In the genomic region with DNA sequence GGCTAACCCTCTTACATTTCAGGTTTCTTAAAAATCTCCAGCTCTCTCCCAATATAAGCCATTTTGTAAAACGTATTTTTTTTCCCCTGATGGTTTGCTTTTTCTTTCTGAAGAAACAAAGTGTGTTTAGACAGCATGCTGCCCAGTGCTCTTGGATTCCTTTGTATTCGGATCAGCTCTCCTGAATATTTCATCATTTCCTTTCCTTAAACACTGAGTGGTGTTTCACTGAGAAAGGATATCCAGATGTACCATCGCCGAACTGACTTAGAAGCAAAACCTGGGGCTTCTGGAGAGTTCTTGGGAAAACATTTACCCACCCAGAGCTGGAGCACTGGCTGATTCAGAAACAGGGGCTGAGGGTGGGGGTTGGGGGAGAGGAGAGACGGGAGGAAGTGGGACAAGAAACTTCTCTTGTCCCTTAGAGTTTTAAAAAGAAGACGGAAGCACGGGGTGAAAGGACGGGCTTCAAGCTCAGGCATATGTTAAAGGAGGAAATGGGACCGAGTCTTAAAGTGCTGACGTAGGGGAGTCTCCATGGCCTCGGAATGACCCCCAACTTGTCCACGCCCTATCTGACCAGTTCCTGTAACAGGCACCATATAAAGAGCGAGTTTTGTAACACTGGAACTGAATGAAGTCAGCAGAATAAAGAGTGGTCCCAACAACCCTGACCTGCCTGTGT, we compare ENCODE assay signal across 9 mouse cellular contexts.
DNase-seq lines count a peak whose midpoint lies in the region; ATAC-seq and TF ChIP-seq lines count a peak whose summit lies in the region.
"Had no signal": no experiment of that assay in that cellular context is flagged by ENCODE, and none has a peak within 500 bp of the region (broad histone marks: within the 10 kb centered on the region; RNA-seq: fewer than 3 reads in every experiment).

No protein-coding gene starts in this region.

- no peaks in the 10 kb centered on the region for H3K9me3 ChIP-seq in hindbrain, postnatal 0 days (ENCODE audit: low read length)
- H3K9me3 ChIP-seq in hindbrain, embryonic 16.5 days (ENCODE audit: control insufficient read depth, low read length), result no peaks in the 10 kb centered on the region
- no peaks in the 10 kb centered on the region for H3K9me3 ChIP-seq in lung, embryonic 15.5 days
- H3K9me3 ChIP-seq: megakaryocyte, embryonic 14.5 days had no signal

- intact Hi-C loops in heart, postnatal 14 days (cut with DNase I), result loop anchor here (5.0 kb wide), 1 partner anchor 51 kb away; no protein-coding TSS in a partner anchor

- no peak overlapping the region for H3K4me3 ChIP-seq in hindbrain, postnatal 0 days (ENCODE audit: low read length)
- no peak overlapping the region for H3K4me3 ChIP-seq in hindbrain, embryonic 16.5 days (ENCODE audit: low read length)
- H3K4me3 ChIP-seq in lung, embryonic 15.5 days, result no peak overlapping the region

- no peak for DNase-seq in hindbrain, postnatal 0 days (ENCODE audit: low spot score)
- DNase-seq in adrenal gland, postnatal 36 days, result peak; percentile 25 to 32
- peak; percentile 25 to 48 for DNase-seq in heart, postnatal 14 days
- no peak for DNase-seq in embryo, embryonic 10 days (ENCODE audit: low spot score)

- no peak for ATAC-seq in hindbrain, postnatal 0 days
- ATAC-seq in hindbrain, embryonic 16.5 days, result no peak
- ATAC-seq in lung, embryonic 15.5 days (ENCODE audit: borderline replicate concordance, extremely low read depth, low FRiP score, low TSS enrichment), result peak; percentile 24; the same call in 1 of the 2 replicates
- no peak for ATAC-seq in CD4-positive, CD25-positive, alpha-beta regulatory T cell, adult 4 months
- no peak for ATAC-seq in inflammation-experienced regulatory T-cells, adult 6 months

- 66% methylated on average over 13 of the region's 13 CpGs for WGBS in hindbrain, postnatal 0 days
- WGBS in hindbrain, embryonic 16.5 days, result 60% methylated on average over 13 of the region's 13 CpGs
- 14% methylated on average over 13 of the region's 13 CpGs for WGBS in lung, embryonic 15.5 days

- H3K4me1 ChIP-seq in hindbrain, postnatal 0 days (ENCODE audit: insufficient read depth, low read length), result peaks cover 9% of the 10 kb centered on the region; the same call in 1 of the 2 replicates
- peaks cover 12% of the 10 kb centered on the region for H3K4me1 ChIP-seq in hindbrain, embryonic 16.5 days (ENCODE audit: control insufficient read depth, insufficient read depth, low read depth, low read length)
- H3K4me1 ChIP-seq in lung, embryonic 15.5 days, result peaks cover 75% of the 10 kb centered on the region

- H3K36me3 ChIP-seq in hindbrain, postnatal 0 days (ENCODE audit: insufficient read depth, low read length), result no peaks in the 10 kb centered on the region
- H3K36me3 ChIP-seq in hindbrain, embryonic 16.5 days (ENCODE audit: control insufficient read depth, insufficient read depth, low read length), result no peaks in the 10 kb centered on the region
- H3K36me3 ChIP-seq in lung, embryonic 15.5 days, result no peaks in the 10 kb centered on the region

- no peaks in the 10 kb centered on the region for H3K27me3 ChIP-seq in hindbrain, postnatal 0 days (ENCODE audit: insufficient read depth, low read length)
- no peaks in the 10 kb centered on the region for H3K27me3 ChIP-seq in hindbrain, embryonic 16.5 days (replicated peaks; ENCODE audit: control insufficient read depth, insufficient read depth, low read length)
- H3K27me3 ChIP-seq in lung, embryonic 15.5 days, result no peaks in the 10 kb centered on the region

- H3K27ac ChIP-seq in hindbrain, postnatal 0 days, result peak overlapping the region; percentile 32
- no peak overlapping the region for H3K27ac ChIP-seq in hindbrain, embryonic 16.5 days (ENCODE audit: low read depth, low read length)
- H3K27ac ChIP-seq in lung, embryonic 15.5 days, result peak overlapping the region; percentile 84

- no peak overlapping the region for H3K9ac ChIP-seq in hindbrain, postnatal 0 days (replicated peaks; ENCODE audit: low read length)
- no peak overlapping the region for H3K9ac ChIP-seq in hindbrain, embryonic 16.5 days (ENCODE audit: low read depth, low read length)
- H3K9ac ChIP-seq in lung, embryonic 15.5 days, result no peak overlapping the region

- no peak for TF ChIP-seq CTCF in hindbrain, postnatal 0 days (IDR thresholded peaks at IDR 0.05; ENCODE audit: low read depth)

- H3K4me2 ChIP-seq in hindbrain, postnatal 0 days (ENCODE audit: low read depth, low read length), result no peak overlapping the region
- no peak overlapping the region for H3K4me2 ChIP-seq in hindbrain, embryonic 16.5 days (ENCODE audit: low read length)
- peak overlapping the region; percentile 21; the same call in 1 of the 2 replicates for H3K4me2 ChIP-seq in lung, embryonic 15.5 days

Comparison
In these comparisons a context has a peak if more than half of its experiments do, and no peak if none do; other contexts are left out.
1. DNase-seq: peak in adrenal gland, postnatal 36 days (2 of 2) and heart, postnatal 14 days (2 of 2); none in hindbrain, postnatal 0 days (single experiment) and embryo, embryonic 10 days (single experiment).